Mouse (Mus musculus) small intestine, adult 2 months (tissue): ENCODE results near the gene Doc2b.

ENCODE experiments used
- CTCF ChIP-seq: fragments of 200-500 bp; IDR thresholded peaks from 2 replicates; pipeline ENCODE4 v1.5.1; 2012; ENCODE audit warnings: low read depth, mild to moderate bottlenecking, control low read depth, inconsistent platforms, low read length, moderate library complexity, mixed read lengths; ENCODE audit not compliant: insufficient replicate concordance, insufficient read length; ENCODE audit errors: extremely low read depth
- POLR2A ChIP-seq: fragments of 200-500 bp; IDR thresholded peaks from 2 replicates; pipeline ENCODE4 v1.6.1; 2012; ENCODE audit warnings: low read depth, mild to moderate bottlenecking, control low read depth, inconsistent platforms, low read length, moderate library complexity

- TF ChIP-seq POLR2A (peak; percentile 87), CTCF (no peak)
Measured at GRCm38 (mm10) chr11:75732434-75733226, 63.2 kb downstream of the Doc2b start, which contains the start of gene Ywhae.
